Mouse (Mus musculus) liver, adult 2 months (tissue): ENCODE data around the gene Adm2. TPM values are rescaled to one million over a fixed set of nuclear protein-coding genes. Genes with fewer than 3 reads are reported as not detected.

Experiments
- DNase-seq: peaks from one replicate; pipeline ENCODE4 v3.0.0-alpha.2; 2011; ENCODE audit warnings: low read depth, low spot score; ENCODE audit errors: extremely low read depth
- H3K27ac ChIP-seq: fragments of 200-500 bp; replicated peaks from 2 replicates; pipeline ENCODE4 v1.5.1; 2012; ENCODE audit warnings: low read depth, mild to moderate bottlenecking, control low read depth, inconsistent platforms, low read length; ENCODE audit not compliant: insufficient read depth
- H3K27me3 ChIP-seq: fragments of 200-500 bp; 2 replicates; pipeline ENCODE4 v1.6.1; 2012; ENCODE audit warnings: mild to moderate bottlenecking, moderate library complexity, low read length, inconsistent platforms; ENCODE audit not compliant: control insufficient read depth, insufficient read depth
- H3K36me3 ChIP-seq: fragments of 200-500 bp; 2 replicates; pipeline ENCODE4 v1.6.1; 2012; ENCODE audit warnings: low read length, inconsistent platforms; ENCODE audit not compliant: control insufficient read depth, insufficient read depth
- H3K4me1 ChIP-seq: fragments of 200-500 bp; 2 replicates; pipeline ENCODE4 v1.6.1; 2011; ENCODE audit warnings: low read length; ENCODE audit not compliant: control insufficient read depth, insufficient read depth
- H3K4me3 ChIP-seq: fragments of 200-500 bp; 2 replicates; pipeline ENCODE4 v1.5.1; 2011; ENCODE audit warnings: low read depth, mild to moderate bottlenecking, control low read depth, low read length, moderate library complexity; ENCODE audit not compliant: insufficient read depth
- H3K79me2 ChIP-seq: fragments of 200-500 bp; 2 replicates; pipeline ENCODE4 v1.6.1; 2012; ENCODE audit warnings: inconsistent platforms, mild to moderate bottlenecking, low read length, moderate library complexity; ENCODE audit not compliant: control insufficient read depth, insufficient read depth
- H3K9ac ChIP-seq: fragments of 200-500 bp; 2 replicates; pipeline ENCODE4 v1.6.1; 2012; ENCODE audit warnings: low read depth, mild to moderate bottlenecking, control low read depth, inconsistent platforms, low read length
- CTCF ChIP-seq: fragments of 200-500 bp; IDR thresholded peaks from 2 replicates; pipeline ENCODE4 v1.5.1; 2011; ENCODE audit warnings: low read depth, low read length, control low read depth
- POLR2A ChIP-seq: fragments of 200-500 bp; IDR thresholded peaks from 2 replicates; pipeline ENCODE4 v1.6.1; 2011; ENCODE audit warnings: low read length, control low read depth; ENCODE audit not compliant: insufficient read depth; ENCODE audit errors: extremely low read depth
- WGBS: fragments of 180-500 bp; shearing (Covaris S2); methylation state at CpG from one replicate; pipeline ENCODE4 v1.1.7; 2018; 5-methylcytosine and 5-hydroxymethylcytosine counted together
- polyA plus RNA-seq: library from polyadenylated mRNA; depleted of rRNA; stranded (reverse); fragments of >200 nt; gene quantifications from 2 replicates; pipeline ENCODE4 v1.2.3, GENCODE M21; 2012; rRNA removed
- total RNA-seq: library from RNA; depleted of rRNA; stranded (reverse); fragments of >200 nt; gene quantifications from 2 replicates; pipeline ENCODE4 v1.2.3, GENCODE M21; 2014; rRNA removed

Adm2 gene
- total RNA-seq (not detected in 2 replicates), polyA plus RNA-seq (not detected in 2 replicates)

DNA sequence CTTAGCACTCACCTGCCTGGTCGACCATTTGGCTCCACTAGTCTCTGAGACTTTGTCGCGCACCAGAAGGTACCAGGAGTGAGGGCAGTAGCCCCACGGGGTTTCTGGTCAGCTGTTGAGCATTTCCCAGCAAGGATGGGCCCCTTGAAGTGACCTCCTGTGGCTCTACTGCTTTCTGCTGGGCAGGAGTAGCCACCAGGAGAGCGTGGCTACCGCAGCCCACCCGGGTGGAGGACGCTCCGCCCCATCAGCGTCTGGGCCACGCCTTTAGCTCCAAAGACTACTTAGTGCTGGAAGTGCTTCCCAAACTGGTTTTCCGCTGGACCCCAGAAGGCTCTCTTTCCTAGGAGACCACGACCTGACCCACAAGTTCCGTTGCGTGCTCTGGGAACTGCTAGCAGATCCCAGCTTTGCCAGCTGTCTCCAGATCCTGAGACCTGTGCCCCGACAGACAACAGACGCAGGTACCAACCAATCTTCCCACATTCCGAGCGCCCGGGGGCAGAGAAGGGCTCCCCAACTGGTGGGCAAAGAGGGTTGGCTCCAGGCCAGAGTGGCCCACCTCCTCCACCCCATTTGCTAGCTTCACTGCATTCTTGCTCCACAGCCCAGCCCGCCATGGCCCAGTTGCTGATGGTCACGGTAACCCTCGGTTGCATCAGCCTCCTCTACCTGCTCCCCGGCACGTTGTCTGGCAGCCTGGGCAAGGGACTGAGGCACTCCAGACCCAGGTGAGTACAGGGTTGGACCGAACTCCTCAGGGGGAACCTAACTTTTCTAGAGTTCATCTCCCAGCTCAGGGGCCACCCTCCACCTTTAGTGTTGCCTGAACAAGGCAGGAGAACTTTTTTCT is at the start of gene Adm2:
TSS of gene Adm2 (plus strand) at position 51 of the 853 bp plus-strand sequence.
- Histone ChIP-seq H3K9ac (no peak within 1 kb of the TSS), H3K27me3 (peaks cover 7% of the 10 kb centered on the region; the same call in 1 of the 2 replicates), H3K79me2 (no peaks in the 10 kb centered on the region), H3K27ac (no peak within 1 kb of the TSS), H3K36me3 (no peaks in the 10 kb centered on the region), H3K4me3 (no peak within 1 kb of the TSS), H3K4me1 (no peaks in the 10 kb centered on the region)
- no peak for TF ChIP-seq CTCF
- no peak for TF ChIP-seq POLR2A
- DNase-seq: no peak
- 12% methylated on average over 26 of the region's 26 CpGs for WGBS

DNA sequence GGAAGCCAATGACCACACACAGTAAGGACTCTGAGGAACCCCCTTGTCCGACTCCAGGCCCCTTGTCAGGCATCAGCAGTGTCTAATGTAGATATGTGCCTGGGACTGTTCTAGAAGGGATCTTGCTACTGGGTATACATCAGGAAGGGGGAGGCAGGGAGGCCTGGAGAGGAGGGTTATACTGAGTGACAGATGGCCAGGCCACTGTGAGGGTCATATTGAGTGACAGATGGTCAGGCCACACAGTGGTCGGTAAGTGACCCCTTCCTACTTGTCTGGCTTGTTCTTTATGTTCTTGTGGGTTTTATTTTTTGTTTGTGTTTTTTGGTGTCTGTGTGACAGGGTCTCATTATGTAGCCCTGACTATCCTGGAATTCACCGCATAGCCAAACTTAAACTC is 47.0 kb upstream of the Adm2 start:
- Histone ChIP-seq H3K4me1 (no peaks in the 10 kb centered on the region), H3K79me2 (no peaks in the 10 kb centered on the region), H3K36me3 (peaks cover 30% of the 10 kb centered on the region), H3K27me3 (no peaks in the 10 kb centered on the region), H3K4me3 (no peak overlapping the region), H3K27ac (no peak overlapping the region), H3K9ac (no peak overlapping the region)
- 96% methylated on average over 3 of the region's 3 CpGs for WGBS
- no peak for TF ChIP-seq POLR2A
- no peak for DNase-seq

- no peak for DNase-seq
- no peak overlapping the region for H3K27ac ChIP-seq
- 89% methylated on average over 4 of the region's 4 CpGs for WGBS
- no peaks in the 10 kb centered on the region for H3K4me1 ChIP-seq
- no peaks in the 10 kb centered on the region for H3K79me2 ChIP-seq
- TF ChIP-seq CTCF (no peak), POLR2A (no peak)
- H3K4me3 ChIP-seq: no peak overlapping the region
- H3K36me3 ChIP-seq: peaks cover 27% of the 10 kb centered on the region
- no peaks in the 10 kb centered on the region for H3K27me3 ChIP-seq
- H3K9ac ChIP-seq: no peak overlapping the region
These were observed 45.2 kb upstream of the Adm2 start for GRCm38 (mm10) chr15:89277366-89277765.

DNA sequence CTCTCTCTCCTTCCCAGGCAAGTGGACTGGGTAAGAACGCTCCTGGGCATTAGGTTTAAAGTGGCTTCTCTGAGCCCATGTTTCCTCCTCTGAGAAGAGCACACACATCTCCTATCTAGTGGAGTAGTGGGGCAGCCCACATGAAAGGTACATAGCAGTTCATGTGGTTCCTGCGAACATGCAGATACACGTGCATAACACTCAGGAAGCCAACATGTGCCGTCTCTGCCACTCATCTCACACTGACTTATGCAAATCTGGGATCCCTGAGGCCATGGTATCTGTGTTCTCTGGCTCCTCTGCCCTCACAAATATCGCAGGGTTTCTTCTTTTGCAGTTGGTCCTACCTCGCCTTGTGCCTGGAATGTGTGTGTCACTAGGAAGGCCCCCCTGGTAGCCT is 40.0 kb upstream of the Adm2 start:
- Histone ChIP-seq H3K27me3 (no peaks in the 10 kb centered on the region), H3K36me3 (peaks cover 11% of the 10 kb centered on the region), H3K4me3 (no peak overlapping the region), H3K9ac (no peak overlapping the region), H3K27ac (no peak overlapping the region), H3K79me2 (no peaks in the 10 kb centered on the region), H3K4me1 (no peaks in the 10 kb centered on the region)
- DNase-seq: no peak
- WGBS: 92% methylated on average over 6 of the region's 6 CpGs
- no peak for TF ChIP-seq POLR2A
- no peak for TF ChIP-seq CTCF

DNA sequence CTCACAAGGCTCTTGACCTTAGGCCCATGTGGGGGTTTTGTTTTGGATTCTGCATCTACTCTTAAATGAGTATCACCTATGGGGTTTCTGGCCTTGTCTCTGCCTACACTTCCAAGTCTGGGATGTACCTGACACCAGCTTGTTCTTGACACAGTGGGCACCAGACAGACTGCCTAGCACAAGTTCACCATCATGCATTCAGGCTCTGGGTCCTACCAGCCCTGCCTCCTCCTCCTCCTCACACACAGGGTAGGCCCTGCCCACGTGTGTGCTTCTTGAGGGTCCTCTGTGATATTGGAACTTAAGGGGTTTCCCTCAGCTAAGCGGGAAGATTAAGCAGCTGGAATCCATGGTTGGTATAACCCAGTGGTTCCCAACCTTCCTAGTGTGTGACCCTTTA is 38.4 kb upstream of the Adm2 start:
- H3K79me2 ChIP-seq: no peaks in the 10 kb centered on the region
- H3K27ac ChIP-seq: no peak overlapping the region
- DNase-seq: no peak
- peaks cover 18% of the 10 kb centered on the region for H3K36me3 ChIP-seq
- no peak overlapping the region for H3K4me3 ChIP-seq
- no peaks in the 10 kb centered on the region for H3K27me3 ChIP-seq
- H3K4me1 ChIP-seq: no peaks in the 10 kb centered on the region
- no peak overlapping the region for H3K9ac ChIP-seq
- no peak for TF ChIP-seq POLR2A
- TF ChIP-seq CTCF: no peak
- 94% methylated on average over 2 of the region's 2 CpGs for WGBS

DNA sequence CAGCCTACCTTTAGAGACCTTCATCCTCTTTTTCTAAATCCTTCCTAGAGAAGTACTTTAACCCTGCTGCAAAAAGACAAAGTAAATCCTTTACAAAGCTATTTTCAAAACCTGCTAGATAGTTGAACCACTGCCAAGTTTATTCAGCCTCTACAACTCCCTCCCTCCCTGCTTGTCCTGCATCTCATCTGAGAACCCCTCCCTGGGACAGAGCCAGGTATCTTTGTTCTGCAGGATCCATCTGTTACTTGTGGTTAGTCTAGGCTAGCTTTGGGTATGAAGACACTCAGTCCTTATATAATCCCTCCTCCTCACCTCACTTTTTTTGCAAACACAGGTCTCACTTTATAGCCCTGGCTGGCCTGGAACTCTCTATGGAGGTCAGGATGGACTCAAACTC is 37.5 kb upstream of the Adm2 start:
- no peak for TF ChIP-seq POLR2A
- TF ChIP-seq CTCF: no peak
- no peaks in the 10 kb centered on the region for H3K79me2 ChIP-seq
- H3K9ac ChIP-seq: no peak overlapping the region
- H3K36me3 ChIP-seq: peaks cover 22% of the 10 kb centered on the region
- no peak overlapping the region for H3K4me3 ChIP-seq
- no peaks in the 10 kb centered on the region for H3K27me3 ChIP-seq
- no peaks in the 10 kb centered on the region for H3K4me1 ChIP-seq
- no peak overlapping the region for H3K27ac ChIP-seq
- no peak for DNase-seq
